Mouse (Mus musculus): Measurements from ENCODE around the gene Dscaml1. TPM values are rescaled to one million over a fixed set of nuclear protein-coding genes. Genes with fewer than 3 reads are reported as not detected.

The Dscaml1 gene
- total and polyA plus RNA-seq, 2 experiments from 2014 or later: 0.04 to 0.84 TPM

- H3K36me3 ChIP-seq (replicated peaks; ENCODE audit: control insufficient read depth, insufficient read depth, low read length): no peaks in the 10 kb centered on the region
- no peaks in the 10 kb centered on the region for H3K27me3 ChIP-seq (ENCODE audit: control insufficient read depth, insufficient read depth, low read length)
- H3K27ac ChIP-seq (ENCODE audit: low read depth): peak overlapping the region; percentile 71
- peaks cover 32% of the 10 kb centered on the region for H3K4me1 ChIP-seq (ENCODE audit: control insufficient read depth, insufficient read depth)
- ATAC-seq (ENCODE audit: insufficient read depth, low read depth): no peak
- no peak overlapping the region for H3K4me3 ChIP-seq (ENCODE audit: low read depth, low read length)
- H3K9ac ChIP-seq (replicated peaks; ENCODE audit: low read depth, low read length): no peak overlapping the region
- H3K4me2 ChIP-seq (ENCODE audit: low read depth, low read length): no peak overlapping the region
- no peak for DNase-seq (ENCODE audit: low spot score)
- H3K9me3 ChIP-seq (replicated peaks; ENCODE audit: control insufficient read depth, low read length): no peaks in the 10 kb centered on the region
- WGBS: 22% methylated on average over 9 of the region's 9 CpGs
- 0 out of 2 replicates have a peak, but pooled peaks have one; percentile 43 for TF ChIP-seq EP300 (IDR thresholded peaks at IDR 0.05; ENCODE audit: low read depth)
- no peak for TF ChIP-seq CTCF (IDR thresholded peaks at IDR 0.05; ENCODE audit: low read depth)
These were observed 81.1 kb downstream of the Dscaml1 start for GRCm38 (mm10) chr9:45507482-45507881.

GRCm38 (mm10) chr9:45510806-45511546 lies 84.5 kb downstream of the Dscaml1 start:
- ATAC-seq (ENCODE audit: insufficient read depth, low read depth): no peak
- H3K27me3 ChIP-seq (ENCODE audit: control insufficient read depth, insufficient read depth, low read length): no peaks in the 10 kb centered on the region
- no peaks in the 10 kb centered on the region for H3K9me3 ChIP-seq (replicated peaks; ENCODE audit: control insufficient read depth, low read length)
- peaks cover 15% of the 10 kb centered on the region; the same call in 1 of the 2 replicates for H3K4me1 ChIP-seq (ENCODE audit: control insufficient read depth, insufficient read depth)
- WGBS: 76% methylated on average over 10 of the region's 10 CpGs
- no peak for DNase-seq (ENCODE audit: low spot score)
- no peak overlapping the region for H3K9ac ChIP-seq (replicated peaks; ENCODE audit: low read depth, low read length)
- TF ChIP-seq EP300 (IDR thresholded peaks at IDR 0.05; ENCODE audit: low read depth) (no peak), CTCF (IDR thresholded peaks at IDR 0.05; ENCODE audit: low read depth) (no peak)
- H3K27ac ChIP-seq (ENCODE audit: low read depth): no peak overlapping the region
- no peaks in the 10 kb centered on the region for H3K36me3 ChIP-seq (replicated peaks; ENCODE audit: control insufficient read depth, insufficient read depth, low read length)
- no peak overlapping the region for H3K4me2 ChIP-seq (ENCODE audit: low read depth, low read length)
- H3K4me3 ChIP-seq (ENCODE audit: low read depth, low read length): no peak overlapping the region

DNA sequence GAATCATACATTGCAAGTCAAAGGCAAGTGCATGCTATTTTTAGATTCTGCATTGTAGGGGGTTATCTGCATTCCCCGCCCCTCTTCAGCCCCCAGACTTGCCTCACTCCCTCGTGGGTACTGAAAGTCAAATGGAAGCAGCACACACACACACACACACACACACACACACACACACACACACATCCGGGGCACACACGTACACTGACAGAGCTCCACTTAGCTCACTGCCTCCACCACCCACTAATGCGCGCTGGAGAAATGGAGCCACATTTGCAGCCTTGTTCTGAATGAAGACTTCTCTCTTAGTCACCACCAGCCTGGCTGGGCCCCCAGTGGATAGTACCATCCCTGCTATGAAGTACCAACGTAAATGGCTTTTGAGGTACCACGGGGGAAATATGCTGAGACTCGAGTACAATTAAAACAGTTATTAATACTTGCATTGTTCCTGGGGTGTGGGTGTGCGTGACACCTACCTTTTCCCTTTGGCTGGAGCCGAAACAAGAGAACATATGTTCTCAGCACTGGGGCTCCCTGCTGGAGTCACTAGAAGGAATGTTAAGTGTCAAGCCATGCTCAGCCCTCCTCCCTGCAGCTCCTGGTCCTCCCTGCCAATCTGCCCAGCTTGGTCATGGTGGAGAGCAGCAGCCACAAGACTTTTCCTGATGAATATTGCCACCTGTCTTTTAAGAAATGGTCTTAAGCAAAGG lies 91.7 kb downstream of the Dscaml1 start:
- Histone ChIP-seq H3K4me3 (ENCODE audit: low read depth, low read length) (no peak overlapping the region), H3K27me3 (ENCODE audit: control insufficient read depth, insufficient read depth, low read length) (no peaks in the 10 kb centered on the region), H3K4me2 (ENCODE audit: low read depth, low read length) (no peak overlapping the region), H3K9ac (replicated peaks; ENCODE audit: low read depth, low read length) (no peak overlapping the region), H3K36me3 (replicated peaks; ENCODE audit: control insufficient read depth, insufficient read depth, low read length) (no peaks in the 10 kb centered on the region), H3K4me1 (ENCODE audit: control insufficient read depth, insufficient read depth) (peaks cover 27% of the 10 kb centered on the region), H3K27ac (ENCODE audit: low read depth) (peak overlapping the region; percentile 77), H3K9me3 (replicated peaks; ENCODE audit: control insufficient read depth, low read length) (no peaks in the 10 kb centered on the region)
- WGBS: 32% methylated on average over 11 of the region's 11 CpGs
- DNase-seq (ENCODE audit: low spot score) (peak; percentile 61), ATAC-seq (ENCODE audit: insufficient read depth, low read depth) (peak; percentile 80)
- TF ChIP-seq CTCF (IDR thresholded peaks at IDR 0.05; ENCODE audit: low read depth): no peak
- TF ChIP-seq EP300 (IDR thresholded peaks at IDR 0.05; ENCODE audit: low read depth): no peak

- DNase-seq (ENCODE audit: low spot score): no peak
- Histone ChIP-seq H3K4me2 (ENCODE audit: low read depth, low read length) (no peak overlapping the region), H3K36me3 (replicated peaks; ENCODE audit: control insufficient read depth, insufficient read depth, low read length) (no peaks in the 10 kb centered on the region), H3K9ac (replicated peaks; ENCODE audit: low read depth, low read length) (no peak overlapping the region), H3K4me1 (ENCODE audit: control insufficient read depth, insufficient read depth) (peaks cover 27% of the 10 kb centered on the region), H3K27me3 (ENCODE audit: control insufficient read depth, insufficient read depth, low read length) (no peaks in the 10 kb centered on the region), H3K4me3 (ENCODE audit: low read depth, low read length) (no peak overlapping the region), H3K27ac (ENCODE audit: low read depth) (peak overlapping the region; percentile 19; the same call in 1 of the 2 replicates), H3K9me3 (replicated peaks; ENCODE audit: control insufficient read depth, low read length) (no peaks in the 10 kb centered on the region)
- TF ChIP-seq CTCF (IDR thresholded peaks at IDR 0.05; ENCODE audit: low read depth): no peak
- TF ChIP-seq EP300 (IDR thresholded peaks at IDR 0.05; ENCODE audit: low read depth): no peak
- no peak for ATAC-seq (ENCODE audit: insufficient read depth, low read depth)
- WGBS: 43% methylated on average over 6 of the region's 6 CpGs
These were observed 93.4 kb downstream of the Dscaml1 start for GRCm38 (mm10) chr9:45519841-45520240.

DNA sequence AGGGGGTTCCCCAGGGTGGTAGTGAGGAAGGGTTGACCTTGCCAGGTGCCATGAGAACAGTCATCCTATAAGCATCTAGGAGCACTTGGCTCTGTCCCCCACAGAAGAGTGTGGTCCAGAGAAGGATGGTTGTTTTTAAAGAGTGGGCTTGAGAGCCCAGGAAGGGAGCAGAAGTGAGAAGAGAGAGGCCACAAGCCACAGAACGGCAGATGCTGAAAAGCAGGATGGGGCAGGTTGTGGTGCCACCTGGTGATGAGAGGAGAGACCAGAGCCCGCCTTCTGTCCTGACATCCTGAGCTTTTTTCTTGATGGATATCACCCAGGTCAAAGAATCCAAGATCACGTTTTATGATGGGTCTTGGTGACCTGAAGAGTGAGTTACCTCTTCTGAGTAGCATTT lies 96.4 kb downstream of the Dscaml1 start:
- Histone ChIP-seq H3K4me3 (ENCODE audit: low read depth, low read length) (no peak overlapping the region), H3K27me3 (ENCODE audit: control insufficient read depth, insufficient read depth, low read length) (no peaks in the 10 kb centered on the region), H3K9ac (replicated peaks; ENCODE audit: low read depth, low read length) (no peak overlapping the region), H3K4me1 (ENCODE audit: control insufficient read depth, insufficient read depth) (peaks cover 19% of the 10 kb centered on the region; the same call in 1 of the 2 replicates), H3K9me3 (replicated peaks; ENCODE audit: control insufficient read depth, low read length) (no peaks in the 10 kb centered on the region), H3K4me2 (ENCODE audit: low read depth, low read length) (no peak overlapping the region), H3K27ac (ENCODE audit: low read depth) (no peak overlapping the region), H3K36me3 (replicated peaks; ENCODE audit: control insufficient read depth, insufficient read depth, low read length) (no peaks in the 10 kb centered on the region)
- TF ChIP-seq CTCF (IDR thresholded peaks at IDR 0.05; ENCODE audit: low read depth) (peak; percentile 26), EP300 (IDR thresholded peaks at IDR 0.05; ENCODE audit: low read depth) (no peak)
- DNase-seq (ENCODE audit: low spot score): no peak
- no peak for ATAC-seq (ENCODE audit: insufficient read depth, low read depth)
- 61% methylated on average over 3 of the region's 3 CpGs for WGBS
